Mouse (Mus musculus): ENCODE results near the gene Rabgef1.

Gene Rabgef1

DNA sequence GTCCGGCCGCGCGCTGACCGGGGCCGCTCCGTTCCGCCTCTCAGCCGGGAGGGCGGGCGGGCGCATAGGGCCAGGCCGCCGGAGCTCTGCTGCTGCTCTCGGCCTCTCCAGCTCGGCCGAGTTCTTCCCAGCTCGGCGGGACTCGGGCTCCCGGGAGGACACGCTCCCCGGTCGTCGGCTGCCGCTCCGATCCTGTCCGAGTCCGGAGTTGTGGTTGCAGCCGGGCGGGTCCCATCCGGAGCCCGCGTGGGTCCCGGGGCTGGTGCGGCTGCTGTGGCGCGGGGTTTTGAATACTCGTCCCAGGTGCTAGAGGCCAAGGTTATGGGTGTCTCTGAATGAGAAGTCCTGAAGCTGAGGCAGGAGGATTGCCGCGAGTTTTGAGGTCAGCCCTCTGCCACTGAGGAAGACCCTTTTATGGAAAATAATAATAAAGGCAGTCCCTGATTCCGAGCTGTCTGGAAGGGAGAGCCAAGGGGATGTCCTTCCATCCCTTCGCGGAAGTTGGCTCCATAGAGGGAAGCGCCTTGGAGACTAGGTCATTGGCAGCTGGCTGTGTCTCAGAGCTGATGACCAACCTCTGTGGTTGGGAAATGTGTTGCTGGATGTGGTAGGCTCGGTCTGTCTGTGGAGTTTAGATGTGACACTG is 481 bp downstream of the Rabgef1 start:
- DNase-seq (ENCODE audit: low spot score in 2 of 2), result peak in 1 of 2 experiments; percentile 32

DNA sequence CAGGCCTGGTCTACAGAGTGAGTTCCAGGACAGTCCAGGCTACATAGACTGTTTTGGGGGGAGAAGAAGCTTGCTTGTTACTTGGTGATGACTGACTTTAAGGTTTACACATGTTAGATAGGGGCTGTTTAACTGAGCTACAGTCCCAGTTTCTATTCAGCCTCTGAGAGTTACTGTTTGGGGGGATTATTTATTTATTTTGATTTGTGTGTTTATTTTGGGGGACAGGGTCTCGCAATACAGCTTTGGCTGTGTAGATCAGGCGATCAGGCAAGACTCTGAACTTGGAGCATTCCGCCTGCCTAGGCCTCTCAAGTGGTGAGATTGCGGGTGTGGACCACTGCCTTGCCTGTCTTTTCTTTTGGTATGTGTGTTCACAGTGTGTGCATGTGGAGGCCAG is 1.4 kb downstream of the Rabgef1 start:
- DNase-seq (ENCODE audit: low spot score in 2 of 2), result no peak

DNA sequence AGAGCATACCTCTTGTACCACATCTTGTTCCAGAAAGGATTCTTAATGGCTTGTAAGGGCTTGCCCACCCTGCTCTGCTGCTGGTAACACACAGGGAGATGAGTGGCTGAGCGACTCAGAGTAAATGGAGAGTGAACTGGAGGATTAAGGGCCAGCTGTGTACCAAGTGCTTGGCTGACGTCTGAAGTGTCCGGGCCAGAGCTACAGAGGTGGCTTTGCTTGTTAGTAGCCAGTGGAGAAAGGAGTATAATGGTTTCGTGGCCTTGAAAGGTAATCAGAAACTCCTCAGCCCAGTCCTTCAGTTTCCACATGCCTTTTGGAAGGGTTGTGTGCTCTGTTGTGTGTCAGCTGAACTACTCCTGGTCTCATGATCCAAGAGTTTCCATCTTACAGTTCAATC is 6.3 kb downstream of the Rabgef1 start:
- DNase-seq (ENCODE audit: low spot score in 2 of 2), result no peak

DNA sequence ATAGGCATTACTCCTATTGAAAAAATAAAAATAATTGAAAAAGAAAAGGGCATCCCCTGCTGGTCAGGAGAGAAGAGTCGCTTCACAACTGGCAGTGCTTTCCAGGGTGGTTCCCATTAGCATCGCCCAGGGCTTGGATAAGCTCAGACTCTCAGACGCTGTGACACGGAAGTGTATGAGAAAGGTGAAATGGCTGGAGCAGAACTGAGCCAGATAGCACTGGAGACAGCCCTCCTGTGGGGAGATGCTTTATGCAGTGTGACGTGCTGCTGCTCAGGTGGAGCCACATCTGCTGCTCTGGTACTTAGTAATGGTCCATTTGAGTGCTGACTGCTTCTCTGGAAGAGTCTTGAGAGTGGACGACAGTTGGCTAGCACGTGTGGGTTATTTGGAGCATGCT is 8.8 kb downstream of the Rabgef1 start:
- DNase-seq (ENCODE audit: low spot score in 2 of 2), result no peak

DNA sequence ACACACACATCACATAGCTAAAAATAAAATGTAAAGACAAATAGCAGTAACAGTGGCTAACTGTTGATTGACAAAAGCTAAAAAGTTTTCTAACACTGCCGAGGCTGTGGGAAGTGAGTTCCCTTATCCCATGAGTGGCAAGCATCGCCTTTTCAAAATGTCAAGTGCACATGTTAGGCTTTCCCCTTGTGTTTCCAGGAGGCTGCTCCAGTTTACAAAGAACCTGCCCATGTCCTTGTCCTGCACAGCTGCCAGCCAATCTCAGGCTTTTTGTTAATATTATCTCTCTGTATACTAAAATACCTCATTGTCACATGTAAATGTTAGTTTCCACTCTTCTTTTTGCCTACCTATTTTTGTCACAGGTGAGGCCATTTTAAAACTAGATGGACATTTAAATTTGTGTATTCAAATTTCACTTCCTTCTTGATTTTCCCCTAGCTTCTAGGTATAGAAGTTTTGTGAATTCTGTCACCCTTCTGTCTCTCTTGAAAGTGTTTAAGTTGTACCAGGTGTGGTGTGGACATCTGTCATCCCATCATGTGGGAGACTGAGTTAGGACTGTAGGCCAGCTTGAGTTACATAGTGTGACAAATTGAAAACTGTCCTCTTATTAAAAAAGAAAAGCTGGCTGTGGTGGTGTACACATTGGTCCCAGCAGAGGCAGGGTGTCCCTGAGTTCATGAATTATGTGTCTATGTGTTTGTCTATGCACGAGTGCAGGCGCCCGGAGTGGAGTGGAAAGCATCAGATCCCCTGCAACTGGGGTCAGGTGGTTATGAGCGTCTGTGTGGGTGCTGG is 10.3 kb downstream of the Rabgef1 start:
- no peak for DNase-seq (ENCODE audit: low spot score in 2 of 2)

DNA sequence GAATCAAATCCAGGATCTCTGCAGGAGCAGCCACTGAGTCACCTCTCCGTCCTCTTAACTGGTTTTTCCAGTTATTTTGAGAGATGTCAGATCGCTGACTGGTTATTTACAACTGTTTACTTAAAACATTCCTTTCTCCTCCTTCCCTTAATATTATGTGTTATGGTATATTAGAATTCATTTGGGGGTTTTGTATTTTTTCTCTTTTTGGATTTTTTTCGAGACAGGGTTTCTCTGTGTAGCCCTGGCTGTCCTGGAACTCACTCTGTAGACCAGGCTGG is 10.9 kb downstream of the Rabgef1 start:
- no peak for DNase-seq (ENCODE audit: low spot score in 2 of 2)

DNA sequence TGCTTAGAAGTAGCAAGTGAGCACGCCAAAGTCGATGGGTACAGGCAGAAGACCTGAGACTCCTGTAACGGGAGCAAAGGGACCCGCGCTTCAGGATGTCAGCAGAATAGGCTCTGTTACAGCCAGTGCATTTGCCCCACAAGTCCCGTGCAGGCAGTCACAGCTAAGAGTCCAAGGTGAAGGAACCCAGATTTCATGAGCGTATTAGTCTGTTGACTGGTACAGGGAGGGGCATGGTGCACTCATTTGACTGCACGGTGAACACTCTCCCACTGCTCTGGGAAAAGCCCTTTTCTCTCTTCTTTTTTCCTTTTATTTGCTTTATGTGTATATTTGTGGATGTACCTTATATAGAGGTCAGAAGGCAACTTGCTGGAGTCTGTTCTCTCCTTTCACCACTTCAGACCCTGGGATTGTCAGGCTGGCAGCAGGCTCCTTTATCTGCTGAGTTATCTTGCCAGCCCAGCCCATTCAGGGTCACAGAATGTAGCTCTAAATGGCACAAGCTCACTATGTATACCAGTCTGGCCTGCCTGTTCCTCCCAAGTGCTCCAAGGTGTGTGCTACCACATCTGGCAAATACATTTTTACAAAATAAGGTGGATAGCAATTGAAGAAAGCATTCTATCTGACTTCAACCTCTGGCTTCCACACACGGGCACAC is 12.7 kb downstream of the Rabgef1 start:
- DNase-seq (ENCODE audit: low spot score in 2 of 2), result no peak

DNA sequence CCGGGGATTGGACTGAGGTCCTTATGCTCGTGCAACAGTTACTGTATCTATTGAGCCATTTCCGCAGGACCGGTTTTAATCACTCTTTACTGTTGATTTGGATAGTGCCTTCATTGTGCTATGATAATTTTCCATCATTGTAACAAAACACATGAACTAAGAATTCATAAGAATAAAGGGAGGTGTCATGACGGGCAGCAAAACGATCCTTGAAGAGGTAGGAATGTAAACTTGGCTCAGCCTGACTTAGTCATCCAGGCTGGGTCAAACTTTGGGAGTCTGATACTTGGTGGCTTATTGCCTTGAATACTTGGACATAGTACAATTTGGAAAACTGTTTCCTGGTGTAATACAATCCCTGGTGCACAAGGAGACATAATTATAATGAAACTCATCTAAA is 13.7 kb downstream of the Rabgef1 start:
- DNase-seq (ENCODE audit: low spot score in 2 of 2), result no peak

DNA sequence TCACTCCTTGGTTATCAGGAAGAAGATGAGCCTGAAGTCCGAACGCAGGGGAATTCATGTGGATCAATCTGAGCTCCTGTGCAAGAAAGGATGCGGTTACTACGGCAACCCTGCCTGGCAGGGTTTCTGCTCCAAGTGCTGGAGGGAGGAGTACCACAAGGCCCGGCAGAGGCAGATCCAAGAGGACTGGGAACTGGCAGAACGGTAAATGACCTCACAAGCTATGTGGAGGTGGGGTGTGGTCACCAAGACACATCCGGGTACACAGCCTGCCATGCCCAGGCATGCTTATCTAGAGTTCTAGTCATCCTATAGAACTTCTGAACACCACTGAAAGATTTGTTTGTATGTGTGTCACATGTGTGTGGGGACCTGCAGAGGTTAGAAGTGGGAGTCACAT is 15.8 kb downstream of the Rabgef1 start:
- DNase-seq (ENCODE audit: low spot score in 2 of 2), result peak in 1 of 2 experiments; percentile 10

DNA sequence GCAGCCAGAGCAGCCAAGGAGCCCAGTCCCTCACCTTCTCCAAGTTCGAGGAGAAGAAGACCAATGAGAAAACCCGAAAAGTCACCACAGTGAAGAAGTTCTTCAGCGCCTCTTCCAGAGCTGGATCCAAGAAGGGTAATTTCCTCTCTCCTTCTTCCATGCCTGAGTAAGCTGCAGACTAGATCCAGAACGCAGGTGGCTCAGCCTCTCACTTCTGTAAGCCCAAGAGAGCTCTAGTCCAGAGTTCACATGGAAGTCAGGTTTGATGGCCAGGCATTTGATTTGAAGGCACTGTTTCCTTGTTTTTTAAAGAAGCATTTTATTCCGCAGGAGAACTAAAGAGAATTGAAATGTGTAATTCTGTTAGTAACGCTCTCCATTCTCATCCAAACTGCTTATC is 19.3 kb downstream of the Rabgef1 start:
- DNase-seq (ENCODE audit: low spot score in 2 of 2), result no peak

DNA sequence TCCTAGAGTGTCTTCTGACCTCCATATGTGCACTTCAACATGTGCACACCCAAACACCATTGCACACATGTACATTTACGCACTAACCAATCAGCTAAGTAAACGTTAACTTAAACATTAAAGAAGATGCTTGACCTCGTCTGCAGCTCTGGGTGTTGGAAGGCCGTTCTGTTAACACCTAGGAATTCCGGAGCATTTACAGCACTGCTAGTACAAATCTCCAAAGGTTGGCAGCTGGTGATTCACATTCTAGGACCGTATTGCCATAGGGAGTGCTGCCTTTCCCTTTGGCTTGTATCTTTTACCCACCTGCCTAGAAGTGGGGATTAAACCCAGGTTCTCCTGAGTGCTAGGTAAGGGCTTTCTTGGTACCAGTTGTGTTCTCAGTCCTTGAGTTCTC is 20.3 kb downstream of the Rabgef1 start:
- DNase-seq (ENCODE audit: low spot score in 2 of 2), result no peak

DNA sequence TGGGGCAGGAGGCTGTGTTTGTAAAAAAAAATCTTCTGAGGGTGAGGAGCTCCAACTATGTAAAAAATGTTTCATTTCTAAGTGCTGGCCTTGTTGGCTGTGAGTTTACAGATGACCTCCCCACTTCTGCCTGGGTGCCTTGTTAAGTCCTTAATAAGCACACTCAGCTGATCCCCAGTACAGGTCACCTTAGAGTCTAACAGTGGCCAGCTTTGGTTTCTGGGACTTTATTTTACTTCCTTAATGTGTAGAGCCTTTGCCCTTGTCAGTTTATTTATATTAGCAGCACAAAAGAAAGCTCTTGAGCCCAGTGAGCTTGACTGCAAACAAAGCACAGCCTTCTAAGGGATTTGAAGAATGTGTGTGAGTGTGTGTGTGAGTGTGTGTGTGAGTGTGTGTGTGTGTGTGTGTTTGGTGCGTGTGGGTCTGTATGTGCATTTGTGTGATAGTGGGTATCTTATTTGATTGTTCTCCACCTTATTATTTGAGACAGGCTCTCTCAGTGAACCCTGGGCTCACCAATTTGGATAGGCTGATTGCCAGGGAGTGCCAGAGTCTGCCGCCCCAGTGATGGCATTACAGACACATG is 20.9 kb downstream of the Rabgef1 start:
- DNase-seq (ENCODE audit: low spot score in 2 of 2), result no peak

DNA sequence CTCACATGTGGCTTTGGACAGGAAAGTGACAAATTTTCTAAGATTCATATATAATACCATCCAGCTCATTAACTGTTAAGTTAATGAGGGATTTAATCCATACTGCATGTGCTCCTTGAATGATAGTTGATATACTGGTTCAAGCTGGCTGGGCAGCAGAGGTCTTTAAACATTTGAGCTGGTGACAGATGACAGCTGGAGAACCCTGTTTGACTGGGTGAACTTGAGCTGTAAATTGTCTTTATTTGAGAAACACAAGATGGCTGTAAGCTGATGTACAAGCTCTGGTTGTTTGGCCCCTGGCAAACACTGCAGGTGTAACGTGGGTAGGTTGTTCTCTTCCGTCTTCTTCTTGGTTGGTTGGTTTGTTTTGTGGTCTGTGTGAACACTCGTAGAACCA is 22.2 kb downstream of the Rabgef1 start:
- no peak for DNase-seq (ENCODE audit: low spot score in 2 of 2)

DNA sequence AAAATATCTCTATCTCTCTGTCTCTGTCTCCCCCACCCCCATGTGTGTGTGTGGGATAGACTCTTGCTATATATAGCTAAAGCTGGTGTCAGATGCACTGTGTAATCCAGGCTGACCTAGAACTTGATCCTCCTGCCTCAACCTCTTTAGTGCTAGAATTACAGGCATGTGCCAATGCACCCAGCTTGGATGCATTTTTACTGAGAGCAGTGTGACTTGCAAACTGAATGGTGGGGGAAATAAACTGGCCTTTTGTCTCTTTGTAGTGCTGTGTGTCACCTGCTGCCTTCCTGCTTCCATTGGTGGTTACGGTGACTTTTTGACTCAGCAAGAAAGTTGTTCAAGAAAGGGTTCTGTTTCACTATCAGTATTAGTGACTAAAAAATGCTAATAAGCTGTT is 24.7 kb downstream of the Rabgef1 start:
- DNase-seq (ENCODE audit: low spot score in 2 of 2), result no peak

DNA sequence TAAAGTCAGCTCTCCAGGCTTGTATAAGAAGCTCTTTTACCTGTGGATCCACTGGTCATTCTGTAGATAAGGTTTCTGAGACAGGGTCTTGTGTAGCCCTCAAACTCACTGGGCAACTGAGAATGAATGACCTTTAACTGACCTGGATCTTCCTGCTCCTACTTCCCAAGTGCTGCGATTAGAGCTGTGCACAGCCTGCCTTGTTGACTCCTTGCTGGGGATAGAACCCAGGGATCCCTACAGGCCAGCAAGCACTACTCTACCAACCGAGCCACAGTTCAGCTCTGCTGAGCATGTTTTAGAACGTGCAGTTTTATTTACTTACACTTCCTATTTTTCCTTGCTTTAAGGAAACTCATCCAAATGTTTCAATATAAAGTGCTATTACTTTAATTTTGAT is 25.9 kb downstream of the Rabgef1 start:
- DNase-seq (ENCODE audit: low spot score in 2 of 2), result no peak

DNA sequence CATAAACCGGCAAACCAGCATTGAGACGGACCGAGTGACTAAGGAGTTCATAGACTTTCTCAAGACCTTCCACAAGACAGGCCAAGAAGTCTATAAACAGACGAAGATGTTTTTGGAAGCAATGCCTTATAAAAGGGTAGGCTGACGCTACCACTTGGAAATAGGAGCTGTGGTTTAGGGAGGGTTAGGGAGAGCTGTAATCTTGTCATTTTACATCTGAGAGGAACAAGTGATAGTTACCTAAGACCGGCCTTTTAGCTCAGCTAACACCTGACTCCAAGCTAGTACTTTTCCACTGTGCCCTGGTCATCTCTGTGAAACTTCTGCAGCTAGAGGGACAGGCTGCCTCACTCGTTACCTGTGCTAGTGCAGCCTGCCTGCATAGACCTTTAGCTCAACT is 26.4 kb downstream of the Rabgef1 start:
- no peak for DNase-seq (ENCODE audit: low spot score in 2 of 2)

DNA sequence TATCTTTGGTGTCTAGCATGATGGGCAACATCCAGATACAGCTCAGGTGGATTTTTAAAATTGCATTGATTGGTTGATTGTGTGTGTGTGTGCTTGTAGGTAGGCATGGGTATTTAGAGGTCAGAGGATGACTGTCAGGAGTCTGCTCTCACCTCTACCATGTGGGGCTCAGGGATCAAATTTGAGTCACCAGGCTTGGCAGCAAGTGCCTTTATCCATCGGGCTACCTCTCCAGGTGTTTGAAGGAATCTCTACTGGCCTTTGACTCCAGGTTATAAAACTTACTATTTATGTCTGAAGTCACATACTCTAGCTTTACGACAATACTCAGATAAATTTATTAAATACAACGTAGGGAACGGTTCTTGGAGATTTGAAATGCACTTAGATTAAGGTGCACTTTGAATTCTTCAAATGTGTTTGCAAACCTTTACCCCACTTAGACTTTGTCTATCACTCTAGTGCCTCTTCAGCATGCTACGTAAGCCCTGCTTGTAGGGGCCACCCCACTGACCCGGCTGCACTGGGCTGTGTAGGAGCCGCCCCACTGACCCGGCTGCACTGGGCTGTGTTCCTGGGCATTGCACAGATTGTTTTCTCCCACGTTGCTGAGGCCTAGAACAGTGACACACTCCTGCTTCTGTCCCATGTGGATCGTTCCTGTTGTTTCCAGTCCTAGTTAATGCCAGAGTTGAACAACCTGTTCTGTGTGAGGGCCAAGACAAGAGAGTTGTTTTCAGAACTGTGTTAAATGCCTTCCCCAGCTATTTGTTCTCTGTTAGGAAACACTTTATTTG is 28.8 kb downstream of the Rabgef1 start:
- DNase-seq (ENCODE audit: low spot score in 2 of 2), result no peak

DNA sequence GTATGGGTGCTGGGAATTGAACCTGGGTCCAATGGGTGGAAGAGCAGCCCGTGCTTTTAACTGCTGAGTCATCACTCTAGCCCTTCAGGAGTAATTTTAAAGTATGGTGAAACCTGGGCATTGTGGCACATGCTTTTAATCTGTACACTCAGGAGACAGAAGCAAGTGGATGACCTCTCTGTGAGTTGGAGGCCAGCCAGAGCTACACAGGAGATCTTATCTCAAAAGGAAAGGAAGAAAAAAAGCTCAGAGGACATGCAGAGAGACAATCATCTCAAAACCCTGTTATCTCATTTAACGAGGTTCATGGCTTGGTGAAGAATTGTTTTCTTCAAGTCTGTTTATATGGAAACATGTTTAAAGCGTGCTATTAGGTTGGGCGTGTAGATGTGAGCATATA is 32.4 kb downstream of the Rabgef1 start:
- no peak for DNase-seq (ENCODE audit: low spot score in 2 of 2)

DNA sequence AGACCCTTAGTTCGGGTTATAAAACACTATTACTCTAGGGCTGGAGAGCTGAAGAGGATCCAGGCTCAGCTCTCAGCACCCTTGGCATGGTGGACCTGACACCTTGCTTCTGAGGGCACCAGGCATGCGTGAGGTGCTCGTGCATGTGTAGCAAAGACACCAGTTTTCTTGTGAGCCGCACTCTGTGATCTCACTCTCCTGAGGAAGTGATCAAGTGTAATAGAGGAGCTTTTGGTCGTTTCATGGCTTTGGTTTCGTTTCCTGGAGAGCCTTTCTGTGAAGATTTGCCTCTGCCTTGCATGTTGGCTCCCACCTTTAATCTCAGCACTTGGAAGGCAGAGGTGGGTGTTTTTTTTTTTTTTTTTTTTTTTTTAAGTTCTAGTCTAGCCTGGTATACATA is 33.0 kb downstream of the Rabgef1 start:
- no peak for DNase-seq (ENCODE audit: low spot score in 2 of 2)

DNA sequence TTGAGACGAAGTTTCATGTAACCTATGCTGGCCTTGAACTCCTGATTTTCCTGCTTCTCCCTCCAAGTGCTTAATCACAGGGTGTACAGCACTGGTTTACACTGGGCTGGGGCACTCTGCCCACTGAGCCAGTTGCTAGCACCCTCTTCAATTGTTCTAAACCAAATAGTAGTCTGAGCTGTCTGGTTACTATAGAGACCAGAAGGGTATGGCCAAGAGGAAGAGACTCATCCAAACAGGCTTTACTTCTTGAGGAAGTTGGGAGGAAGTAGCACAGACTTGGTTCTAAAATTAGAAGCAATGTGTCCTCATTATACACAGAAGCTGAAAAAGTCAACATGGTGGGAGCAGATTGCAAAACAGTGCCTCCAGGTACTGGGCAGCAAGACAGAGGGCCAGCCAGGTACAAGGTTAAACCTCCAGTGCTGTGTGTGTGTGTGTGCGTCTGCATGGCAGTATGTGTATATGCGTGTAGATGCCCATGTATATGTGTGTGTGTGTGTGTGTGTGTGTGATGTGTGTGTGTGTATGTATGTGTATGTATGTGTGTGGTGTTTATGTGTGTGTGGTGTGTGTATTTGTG is 33.9 kb downstream of the Rabgef1 start:
- no peak for DNase-seq (ENCODE audit: low spot score in 2 of 2)

DNA sequence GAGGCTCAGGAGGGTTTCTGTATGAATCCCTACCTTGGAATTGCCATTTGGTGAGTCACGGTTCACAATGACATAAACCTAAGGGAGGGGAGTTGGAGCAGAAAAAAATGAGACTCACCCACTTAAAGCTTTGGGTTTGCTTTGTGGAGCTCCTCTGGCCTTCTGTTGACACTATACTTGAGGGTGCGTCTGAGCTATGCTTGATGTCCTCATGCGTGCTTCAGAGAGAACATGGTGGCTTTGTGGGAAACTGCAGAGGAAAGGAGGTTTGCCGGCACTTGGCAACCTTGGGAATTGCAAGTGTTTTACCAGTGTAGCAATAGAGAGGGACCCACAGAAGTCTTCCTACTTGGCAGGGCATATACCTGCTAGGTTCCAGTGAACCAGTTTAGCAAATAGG is 35.7 kb downstream of the Rabgef1 start:
- no peak for DNase-seq (ENCODE audit: low spot score in 2 of 2)

DNA sequence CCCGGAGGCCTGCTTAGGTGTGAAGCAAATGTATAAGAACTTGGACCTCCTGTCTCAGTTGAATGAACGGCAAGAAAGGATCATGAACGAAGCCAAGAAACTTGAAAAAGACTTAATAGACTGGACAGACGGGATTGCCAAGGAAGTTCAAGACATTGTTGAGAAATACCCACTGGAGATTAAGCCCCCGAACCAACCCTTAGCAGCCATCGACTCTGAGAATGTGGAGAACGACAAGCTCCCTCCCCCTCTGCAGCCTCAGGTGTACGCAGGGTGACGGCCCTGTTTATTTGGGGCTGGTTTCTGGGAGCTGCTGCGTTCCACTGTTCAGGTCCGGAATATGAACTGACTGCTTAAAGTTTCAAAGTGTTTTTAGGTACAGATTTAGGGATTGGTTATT is 41.4 kb downstream of the Rabgef1 start:
- no peak for DNase-seq (ENCODE audit: low spot score in 2 of 2)
